Mouse (Mus musculus): ENCODE measurements around the gene Slc4a8. TPM values are rescaled to one million over a fixed set of nuclear protein-coding genes. Genes with fewer than 3 reads are reported as not detected.

Gene Slc4a8
- polyA plus RNA-seq, 1 experiment from 2014 or later = 5.6 TPM

- no peaks in the 10 kb centered on the region for H3K36me3 ChIP-seq (ENCODE audit: control insufficient read depth, insufficient read depth, low read length)
- H3K9ac ChIP-seq (replicated peaks; ENCODE audit: low read depth, low read length) = no peak overlapping the region
- ATAC-seq (ENCODE audit: insufficient number of reproducible peaks, insufficient read depth, low FRiP score, low read depth) = no peak
- H3K27me3 ChIP-seq (ENCODE audit: control insufficient read depth, insufficient read depth, low read length) = no peaks in the 10 kb centered on the region
- H3K9me3 ChIP-seq (ENCODE audit: control insufficient read depth, low read depth, low read length) = no peaks in the 10 kb centered on the region
- H3K27ac ChIP-seq (ENCODE audit: low read length) = 0 out of 2 replicates have a peak overlapping the region, but pooled peaks have one; percentile 23
- H3K4me2 ChIP-seq (replicated peaks; ENCODE audit: low read depth, low read length) = no peak overlapping the region
- no peak overlapping the region for H3K4me3 ChIP-seq (ENCODE audit: low read depth, low read length)
- 71% methylated on average over 3 of the region's 3 CpGs for WGBS
- H3K4me1 ChIP-seq (ENCODE audit: control insufficient read depth, insufficient read depth, low read length) = peaks cover 2% of the 10 kb centered on the region
These were observed 5.5 kb upstream of the Slc4a8 start for GRCm38 (mm10) chr15:100755881-100756624.

GRCm38 (mm10) chr15:100757527-100757978 is 4.0 kb upstream of the Slc4a8 start:
- WGBS = 3% methylated on average over 7 of the region's 7 CpGs
- no peaks in the 10 kb centered on the region for H3K36me3 ChIP-seq (ENCODE audit: control insufficient read depth, insufficient read depth, low read length)
- H3K4me1 ChIP-seq (ENCODE audit: control insufficient read depth, insufficient read depth, low read length) = peaks cover 6% of the 10 kb centered on the region
- no peaks in the 10 kb centered on the region for H3K9me3 ChIP-seq (ENCODE audit: control insufficient read depth, low read depth, low read length)
- no peak overlapping the region for H3K4me3 ChIP-seq (ENCODE audit: low read depth, low read length)
- no peaks in the 10 kb centered on the region for H3K27me3 ChIP-seq (ENCODE audit: control insufficient read depth, insufficient read depth, low read length)
- H3K9ac ChIP-seq (replicated peaks; ENCODE audit: low read depth, low read length) = no peak overlapping the region
- no peak overlapping the region for H3K4me2 ChIP-seq (replicated peaks; ENCODE audit: low read depth, low read length)
- no peak overlapping the region for H3K27ac ChIP-seq (ENCODE audit: low read length)
- 0 out of 2 replicates have a peak, but pooled peaks have one; percentile 20 for ATAC-seq (ENCODE audit: insufficient number of reproducible peaks, insufficient read depth, low FRiP score, low read depth)

GRCm38 (mm10) chr15:100759286-100759685 is 2.3 kb upstream of the Slc4a8 start:
- no peak overlapping the region for H3K9ac ChIP-seq (replicated peaks; ENCODE audit: low read depth, low read length)
- no peaks in the 10 kb centered on the region for H3K9me3 ChIP-seq (ENCODE audit: control insufficient read depth, low read depth, low read length)
- no peak overlapping the region for H3K27ac ChIP-seq (ENCODE audit: low read length)
- H3K36me3 ChIP-seq (ENCODE audit: control insufficient read depth, insufficient read depth, low read length) = no peaks in the 10 kb centered on the region
- no peak for ATAC-seq (ENCODE audit: insufficient number of reproducible peaks, insufficient read depth, low FRiP score, low read depth)
- peaks cover 6% of the 10 kb centered on the region for H3K4me1 ChIP-seq (ENCODE audit: control insufficient read depth, insufficient read depth, low read length)
- no peak overlapping the region for H3K4me3 ChIP-seq (ENCODE audit: low read depth, low read length)
- no peak overlapping the region for H3K4me2 ChIP-seq (replicated peaks; ENCODE audit: low read depth, low read length)
- WGBS = 85% methylated on average over 10 of the region's 10 CpGs
- H3K27me3 ChIP-seq (ENCODE audit: control insufficient read depth, insufficient read depth, low read length) = no peaks in the 10 kb centered on the region

- H3K27me3 ChIP-seq (ENCODE audit: control insufficient read depth, insufficient read depth, low read length) = no peaks in the 10 kb centered on the region
- 0 out of 2 replicates have a peak overlapping the region, but pooled peaks have one; percentile 10 for H3K9ac ChIP-seq (replicated peaks; ENCODE audit: low read depth, low read length)
- peak overlapping the region; percentile 83 for H3K4me2 ChIP-seq (replicated peaks; ENCODE audit: low read depth, low read length)
- H3K27ac ChIP-seq (ENCODE audit: low read length) = peak overlapping the region; percentile 56; the same call in 1 of the 2 replicates
- WGBS = 9% methylated on average over 9 of the region's 9 CpGs
- H3K9me3 ChIP-seq (ENCODE audit: control insufficient read depth, low read depth, low read length) = no peaks in the 10 kb centered on the region
- H3K36me3 ChIP-seq (ENCODE audit: control insufficient read depth, insufficient read depth, low read length) = no peaks in the 10 kb centered on the region
- H3K4me1 ChIP-seq (ENCODE audit: control insufficient read depth, insufficient read depth, low read length) = peaks cover 4% of the 10 kb centered on the region; the same call in 1 of the 2 replicates
- peak overlapping the region; percentile 61 for H3K4me3 ChIP-seq (ENCODE audit: low read depth, low read length)
- ATAC-seq (ENCODE audit: insufficient number of reproducible peaks, insufficient read depth, low FRiP score, low read depth) = no peak
These were observed 520 bp upstream of the Slc4a8 start for GRCm38 (mm10) chr15:100761036-100761418.

- no peak overlapping the region for H3K27ac ChIP-seq (ENCODE audit: low read length)
- ATAC-seq (ENCODE audit: insufficient number of reproducible peaks, insufficient read depth, low FRiP score, low read depth) = no peak
- 43% methylated on average over 8 of the region's 8 CpGs for WGBS
These were observed 1.1 kb downstream of the Slc4a8 start for GRCm38 (mm10) chr15:100762649-100763048.

GRCm38 (mm10) chr15:100764163-100764951 is 2.8 kb downstream of the Slc4a8 start:
- no peak overlapping the region for H3K4me2 ChIP-seq (replicated peaks; ENCODE audit: low read depth, low read length)
- no peak overlapping the region for H3K4me3 ChIP-seq (ENCODE audit: low read depth, low read length)
- no peak overlapping the region for H3K27ac ChIP-seq (ENCODE audit: low read length)
- no peaks in the 10 kb centered on the region for H3K36me3 ChIP-seq (ENCODE audit: control insufficient read depth, insufficient read depth, low read length)
- ATAC-seq (ENCODE audit: insufficient number of reproducible peaks, insufficient read depth, low FRiP score, low read depth) = no peak
- no peaks in the 10 kb centered on the region for H3K27me3 ChIP-seq (ENCODE audit: control insufficient read depth, insufficient read depth, low read length)
- peaks cover 4% of the 10 kb centered on the region; the same call in 1 of the 2 replicates for H3K4me1 ChIP-seq (ENCODE audit: control insufficient read depth, insufficient read depth, low read length)
- no peaks in the 10 kb centered on the region for H3K9me3 ChIP-seq (ENCODE audit: control insufficient read depth, low read depth, low read length)
- 82% methylated on average over 16 of the region's 16 CpGs for WGBS
- H3K9ac ChIP-seq (replicated peaks; ENCODE audit: low read depth, low read length) = no peak overlapping the region

More at GRCm38 (mm10) chr15:100762649-100763048, 1.1 kb downstream of the Slc4a8 start:
- peak overlapping the region; percentile 83; the same call in 1 of the 2 replicates for H3K4me2 ChIP-seq (replicated peaks; ENCODE audit: low read depth, low read length)
- H3K27me3 ChIP-seq (ENCODE audit: control insufficient read depth, insufficient read depth, low read length) = no peaks in the 10 kb centered on the region
- H3K4me1 ChIP-seq (ENCODE audit: control insufficient read depth, insufficient read depth, low read length) = peaks cover 4% of the 10 kb centered on the region; the same call in 1 of the 2 replicates
- H3K9ac ChIP-seq (replicated peaks; ENCODE audit: low read depth, low read length) = no peak overlapping the region
- H3K9me3 ChIP-seq (ENCODE audit: control insufficient read depth, low read depth, low read length) = no peaks in the 10 kb centered on the region
- H3K36me3 ChIP-seq (ENCODE audit: control insufficient read depth, insufficient read depth, low read length) = no peaks in the 10 kb centered on the region
- H3K4me3 ChIP-seq (ENCODE audit: low read depth, low read length) = 0 out of 2 replicates have a peak overlapping the region, but pooled peaks have one; percentile 61

GRCm38 (mm10) chr15:100766826-100767225 is 5.3 kb downstream of the Slc4a8 start:
- H3K4me3 ChIP-seq (ENCODE audit: low read depth, low read length) = no peak overlapping the region
- H3K9me3 ChIP-seq (ENCODE audit: control insufficient read depth, low read depth, low read length) = no peaks in the 10 kb centered on the region
- no peak overlapping the region for H3K27ac ChIP-seq (ENCODE audit: low read length)
- H3K4me1 ChIP-seq (ENCODE audit: control insufficient read depth, insufficient read depth, low read length) = 0 out of 2 replicates have a peak, but pooled peaks cover 4% of the 10 kb centered on the region
- H3K27me3 ChIP-seq (ENCODE audit: control insufficient read depth, insufficient read depth, low read length) = no peaks in the 10 kb centered on the region
- H3K4me2 ChIP-seq (replicated peaks; ENCODE audit: low read depth, low read length) = no peak overlapping the region
- no peak overlapping the region for H3K9ac ChIP-seq (replicated peaks; ENCODE audit: low read depth, low read length)
- no peak for ATAC-seq (ENCODE audit: insufficient number of reproducible peaks, insufficient read depth, low FRiP score, low read depth)
- WGBS = 70% methylated on average over 9 of the region's 9 CpGs
- H3K36me3 ChIP-seq (ENCODE audit: control insufficient read depth, insufficient read depth, low read length) = no peaks in the 10 kb centered on the region

- H3K27ac ChIP-seq (ENCODE audit: low read length) = no peak overlapping the region
- no peak overlapping the region for H3K4me2 ChIP-seq (replicated peaks; ENCODE audit: low read depth, low read length)
- no peaks in the 10 kb centered on the region for H3K9me3 ChIP-seq (ENCODE audit: control insufficient read depth, low read depth, low read length)
- 83% methylated on average over 13 of the region's 13 CpGs for WGBS
- no peaks in the 10 kb centered on the region for H3K36me3 ChIP-seq (ENCODE audit: control insufficient read depth, insufficient read depth, low read length)
- no peak overlapping the region for H3K9ac ChIP-seq (replicated peaks; ENCODE audit: low read depth, low read length)
- no peak for ATAC-seq (ENCODE audit: insufficient number of reproducible peaks, insufficient read depth, low FRiP score, low read depth)
- no peaks in the 10 kb centered on the region for H3K27me3 ChIP-seq (ENCODE audit: control insufficient read depth, insufficient read depth, low read length)
- H3K4me3 ChIP-seq (ENCODE audit: low read depth, low read length) = no peak overlapping the region
- H3K4me1 ChIP-seq (ENCODE audit: control insufficient read depth, insufficient read depth, low read length) = no peaks in the 10 kb centered on the region
These were observed 6.3 kb downstream of the Slc4a8 start for GRCm38 (mm10) chr15:100767851-100768250.
